Mouse (Mus musculus): ENCODE results near the gene Gng8. TPM values are rescaled to one million over a fixed set of nuclear protein-coding genes. Genes with fewer than 3 reads are reported as not detected.

The Gng8 gene
- total and polyA plus RNA-seq, 3 experiments: 0.39 to 2.2 TPM; not detected in 1

- Histone ChIP-seq H3K9me3 (replicated peaks; ENCODE audit: insufficient read depth, low read length) (no peaks in the 10 kb centered on the region), H3K27me3 (ENCODE audit: control insufficient read depth in 1 of 2, insufficient read depth in 2 of 2, low read length in 2 of 2) (no peaks in the 10 kb centered on the region), H3K36me3 (ENCODE audit: control insufficient read depth in 1 of 2, insufficient read depth in 2 of 2, low read length in 2 of 2) (no peaks in the 10 kb centered on the region), H3K27ac (ENCODE audit: control insufficient read depth, low read depth, low read length) (no peak overlapping the region), H3K9ac (ENCODE audit: control insufficient read depth, low read depth, low read length, poor library complexity, severe bottlenecking) (no peak overlapping the region), H3K79me2 (ENCODE audit: control insufficient read depth, insufficient read depth, low read length, poor library complexity) (no peaks in the 10 kb centered on the region), H3K4me3 (ENCODE audit: control insufficient read depth in 1 of 2, insufficient read depth in 1 of 2, low read depth in 2 of 2, low read length in 2 of 2) (peak overlapping the region; percentile 43 to 66), H3K4me1 (ENCODE audit: control insufficient read depth in 1 of 2, insufficient read depth in 2 of 2, low read length in 2 of 2) (peaks cover 0 to 10% of the 10 kb centered on the region in 2 experiments; a peak in 2 of 4 replicates)
- TF ChIP-seq GATA1 (IDR thresholded peaks at IDR 0.05; ENCODE audit: low read depth, low read length) (no peak), TBP (IDR thresholded peaks at IDR 0.05; ENCODE audit: low read depth, low read length) (no peak), BHLHE40 (IDR thresholded peaks at IDR 0.05; ENCODE audit: borderline replicate concordance, low read depth, low read length) (no peak), ZNF384 (IDR thresholded peaks at IDR 0.05; ENCODE audit: low read depth, low read length) (no peak), MAFK (IDR thresholded peaks at IDR 0.05; ENCODE audit: borderline replicate concordance, low read depth, low read length) (no peak), USF2 (IDR thresholded peaks at IDR 0.05; ENCODE audit: borderline replicate concordance in 1 of 2, insufficient read depth in 1 of 2, low read depth in 1 of 2, low read length in 2 of 2) (no peak), RAD21 (IDR thresholded peaks at IDR 0.05; ENCODE audit: low read depth, low read length) (no peak), MAZ (IDR thresholded peaks at IDR 0.05; ENCODE audit: low read depth, low read length) (no peak), USF1 (IDR thresholded peaks at IDR 0.05; ENCODE audit: low read depth, low read length) (no peak), CTCF (IDR thresholded peaks at IDR 0.05 in 2 of 3, conservative IDR thresholded peaks at IDR 0.05 in 1 of 3; ENCODE audit: control insufficient read depth in 1 of 3, insufficient read depth in 1 of 3, low read depth in 2 of 3, low read length in 3 of 3, poor library complexity in 1 of 3, severe bottlenecking in 1 of 3) (no peak), HCFC1 (IDR thresholded peaks at IDR 0.05; ENCODE audit: low read depth, low read length) (no peak), TCF12 (IDR thresholded peaks at IDR 0.05; ENCODE audit: low read depth, low read length) (no peak), ZMIZ1 (IDR thresholded peaks at IDR 0.05; ENCODE audit: low read depth, low read length) (no peak)
- no peak for DNase-seq (ENCODE audit: low read depth, low spot score)
Measured at GRCm38 (mm10) chr7:16890944-16891343, 642 bp upstream of the Gng8 start.

GRCm38 (mm10) chr7:16892352-16892730 is 755 bp downstream of the Gng8 start:
- Histone ChIP-seq H3K4me1 (ENCODE audit: control insufficient read depth in 1 of 2, insufficient read depth in 2 of 2, low read length in 2 of 2) (peaks cover 0 to 10% of the 10 kb centered on the region in 2 experiments; a peak in 2 of 4 replicates), H3K79me2 (ENCODE audit: control insufficient read depth, insufficient read depth, low read length, poor library complexity) (no peaks in the 10 kb centered on the region), H3K27me3 (ENCODE audit: control insufficient read depth in 1 of 2, insufficient read depth in 2 of 2, low read length in 2 of 2) (no peaks in the 10 kb centered on the region), H3K4me3 (ENCODE audit: control insufficient read depth in 1 of 2, insufficient read depth in 1 of 2, low read depth in 2 of 2, low read length in 2 of 2) (peak overlapping the region in 1 of 2 experiments; percentile 33; a peak in 2 of 4 replicates), H3K9me3 (replicated peaks; ENCODE audit: insufficient read depth, low read length) (no peaks in the 10 kb centered on the region), H3K27ac (ENCODE audit: control insufficient read depth, low read depth, low read length) (no peak overlapping the region), H3K9ac (ENCODE audit: control insufficient read depth, low read depth, low read length, poor library complexity, severe bottlenecking) (peak overlapping the region; percentile 31), H3K36me3 (ENCODE audit: control insufficient read depth in 1 of 2, insufficient read depth in 2 of 2, low read length in 2 of 2) (no peaks in the 10 kb centered on the region)
- TF ChIP-seq RCOR1 (IDR thresholded peaks at IDR 0.05; ENCODE audit: low read depth, low read length) (no peak), TCF12 (IDR thresholded peaks at IDR 0.05; ENCODE audit: low read depth, low read length) (no peak), ETS1 (IDR thresholded peaks at IDR 0.05; ENCODE audit: low read depth, low read length) (no peak), GATA1 (IDR thresholded peaks at IDR 0.05; ENCODE audit: low read depth, low read length) (no peak), HCFC1 (IDR thresholded peaks at IDR 0.05; ENCODE audit: low read depth, low read length) (no peak), MAFK (IDR thresholded peaks at IDR 0.05; ENCODE audit: borderline replicate concordance, low read depth, low read length) (no peak), MEF2A (IDR thresholded peaks at IDR 0.05; ENCODE audit: extremely low read depth, insufficient replicate concordance, low read depth, low read length, poor library complexity, severe bottlenecking) (no peak), USF1 (IDR thresholded peaks at IDR 0.05; ENCODE audit: low read depth, low read length) (no peak), SMC3 (IDR thresholded peaks at IDR 0.05; ENCODE audit: low read depth, low read length) (no peak), ELF1 (IDR thresholded peaks at IDR 0.05; ENCODE audit: low read depth, low read length) (no peak), ZNF384 (IDR thresholded peaks at IDR 0.05; ENCODE audit: low read depth, low read length) (no peak), POLR2A (IDR thresholded peaks at IDR 0.05; ENCODE audit: control insufficient read depth in 1 of 2, insufficient read depth in 1 of 2, low read depth in 1 of 2, low read length in 2 of 2, poor library complexity in 1 of 2) (no peak), MXI1 (IDR thresholded peaks at IDR 0.05; ENCODE audit: low read depth, low read length) (no peak), BHLHE40 (IDR thresholded peaks at IDR 0.05; ENCODE audit: borderline replicate concordance, low read depth, low read length) (no peak), E2F4 (IDR thresholded peaks at IDR 0.05; ENCODE audit: borderline replicate concordance, low read depth, low read length) (no peak), POLR2AphosphoS5 (IDR thresholded peaks at IDR 0.05; ENCODE audit: borderline replicate concordance, low read depth, low read length) (no peak), USF2 (IDR thresholded peaks at IDR 0.05; ENCODE audit: borderline replicate concordance in 1 of 2, insufficient read depth in 1 of 2, low read depth in 1 of 2, low read length in 2 of 2) (no peak), MYB (IDR thresholded peaks at IDR 0.05; ENCODE audit: low read depth, low read length) (no peak), TBP (IDR thresholded peaks at IDR 0.05; ENCODE audit: low read depth, low read length) (no peak), POLR2AphosphoS2 (IDR thresholded peaks at IDR 0.05; ENCODE audit: low read length) (no peak)
- no peak for DNase-seq (ENCODE audit: low read depth, low spot score)

All from MEL (cell line).